Mouse (Mus musculus): Measurements from ENCODE around the gene Gm37240.

The Gm37240 gene

GRCm38 (mm10) chr3:84808906-84809305 is 1078.4 kb downstream of the Gm37240 start:
- intact Hi-C loops (cut with DNase I), result no loop called here

- intact Hi-C loops (cut with DNase I), result no loop called here
Measured at GRCm38 (mm10) chr3:84807826-84808225, 1079.5 kb downstream of the Gm37240 start.

GRCm38 (mm10) chr3:84806206-84806605 is 1081.1 kb downstream of the Gm37240 start:
- intact Hi-C loops (cut with DNase I), result no loop called here

GRCm38 (mm10) chr3:84804036-84804435 is 1083.3 kb downstream of the Gm37240 start:
- intact Hi-C loops (cut with DNase I), result no loop called here

GRCm38 (mm10) chr3:84787914-84788313 is 1099.4 kb downstream of the Gm37240 start:
- intact Hi-C loops (cut with DNase I), result no loop called here

GRCm38 (mm10) chr3:84776084-84776483 is 1111.2 kb downstream of the Gm37240 start:
- intact Hi-C loops (cut with DNase I), result no loop called here

GRCm38 (mm10) chr3:84775577-84775976 is 1111.7 kb downstream of the Gm37240 start:
- intact Hi-C loops (cut with DNase I), result no loop called here

GRCm38 (mm10) chr3:84775067-84775423 is 1112.3 kb downstream of the Gm37240 start:
- intact Hi-C loops (cut with DNase I), result no loop called here

GRCm38 (mm10) chr3:84774246-84775066 is 1112.9 kb downstream of the Gm37240 start:
- intact Hi-C loops (cut with DNase I), result no loop called here

GRCm38 (mm10) chr3:84771980-84772379 is 1115.3 kb downstream of the Gm37240 start:
- intact Hi-C loops (cut with DNase I), result no loop called here

GRCm38 (mm10) chr3:84770518-84770917 is 1116.8 kb downstream of the Gm37240 start:
- intact Hi-C loops (cut with DNase I), result no loop called here

GRCm38 (mm10) chr3:84769411-84769810 is 1117.9 kb downstream of the Gm37240 start:
- intact Hi-C loops (cut with DNase I), result no loop called here

GRCm38 (mm10) chr3:84768940-84769339 is 1118.4 kb downstream of the Gm37240 start:
- intact Hi-C loops (cut with DNase I), result no loop called here

GRCm38 (mm10) chr3:84753816-84754215 is 1133.5 kb downstream of the Gm37240 start:
- intact Hi-C loops (cut with DNase I), result no loop called here

- intact Hi-C loops (cut with DNase I), result no loop called here
Measured at GRCm38 (mm10) chr3:84749222-84749621, 1138.1 kb downstream of the Gm37240 start.

- intact Hi-C loops (cut with DNase I), result no loop called here
Measured at GRCm38 (mm10) chr3:84748139-84748538, 1139.2 kb downstream of the Gm37240 start.

GRCm38 (mm10) chr3:84745537-84746189 is 1141.7 kb downstream of the Gm37240 start:
- intact Hi-C loops (cut with DNase I), result no loop called here

GRCm38 (mm10) chr3:84744707-84745106 is 1142.6 kb downstream of the Gm37240 start:
- intact Hi-C loops (cut with DNase I), result no loop called here

- intact Hi-C loops (cut with DNase I), result no loop called here
Measured at GRCm38 (mm10) chr3:84740050-84740596, 1147.2 kb downstream of the Gm37240 start.

- intact Hi-C loops (cut with DNase I), result no loop called here
Measured at GRCm38 (mm10) chr3:84737137-84737536, 1150.2 kb downstream of the Gm37240 start.

GRCm38 (mm10) chr3:84735716-84736115 is 1151.6 kb downstream of the Gm37240 start:
- intact Hi-C loops (cut with DNase I), result no loop called here

GRCm38 (mm10) chr3:84732516-84732915 is 1154.8 kb downstream of the Gm37240 start:
- intact Hi-C loops (cut with DNase I), result no loop called here
